Mouse (Mus musculus) adrenal gland, postnatal 25 days (tissue): ENCODE results near the gene Zfp963. TPM values are rescaled to one million over a fixed set of nuclear protein-coding genes. Genes with fewer than 3 reads are reported as not detected.
"Not testable (repeated sequence)": the region's sequence is repeated elsewhere in the genome, so short reads cannot be mapped to it uniquely, and the experiment has no call there.

Experiments
- DNase-seq: peaks from one replicate; pipeline ENCODE4 v3.0.0; 2021; ENCODE audit warnings: mixed read lengths
- total RNA-seq: library from RNA; stranded (reverse); gene quantifications from 2 replicates; pipeline ENCODE4 v1.2.3, GENCODE M21; 2021

Zfp963 gene
- total RNA-seq, 1 experiment from 2014 or later = 3.4 TPM

GRCm38 (mm10) chr8:69740763-69741162, 9.0 kb downstream of the Zfp963 start:
- DNase-seq = no peak

GRCm38 (mm10) chr8:69735495-69735894, 14.3 kb downstream of the Zfp963 start:
- DNase-seq = no peak

- no peak for DNase-seq
These were observed 32.6 kb downstream of the Zfp963 start for GRCm38 (mm10) chr8:69717232-69717580.

GRCm38 (mm10) chr8:69716403-69717231, 33.2 kb downstream of the Zfp963 start:
- peak; percentile 93 for DNase-seq

- DNase-seq = no peak
These were observed 34.4 kb downstream of the Zfp963 start for GRCm38 (mm10) chr8:69715366-69715765.

GRCm38 (mm10) chr8:69713516-69713915, 36.3 kb downstream of the Zfp963 start:
- DNase-seq = no peak

- DNase-seq = not testable (repeated sequence)
These were observed 39.1 kb downstream of the Zfp963 start, which contains the start of gene Zfp869 for GRCm38 (mm10) chr8:69710624-69711023. Gene Zfp869, minus strand, starts transcription at chr8:69710724.

GRCm38 (mm10) chr8:69701810-69702209, 48.0 kb downstream of the Zfp963 start:
- no peak for DNase-seq

Other genes starting within 250 kb of the Zfp963 start
- gene Gm7697, start 227.0 kb downstream of the Zfp963 start, total RNA-seq = not detected in 2 replicates
- gene Zfp868, start 124.4 kb downstream of the Zfp963 start, total RNA-seq = 13.8 and 15.0 TPM in 2 replicates
- gene Zfp964, start 95.5 kb downstream of the Zfp963 start, total RNA-seq = 2.2 and 2.9 TPM in 2 replicates
- gene Zfp869, start 39.2 kb downstream of the Zfp963 start, total RNA-seq = 21.9 and 24.9 TPM in 2 replicates
- gene Gm20422, start 24.9 kb upstream of the Zfp963 start, total RNA-seq = 3.3 TPM in 1 of 2 replicates, not detected in the other
- gene Atp13a1, start 41.2 kb upstream of the Zfp963 start, total RNA-seq = 45.4 and 47.7 TPM in 2 replicates
- 27.3 and 29.0 TPM in 2 replicates for gene Zfp866, start 41.2 kb upstream of the Zfp963 start, total RNA-seq
- gene Gmip, start 58.7 kb upstream of the Zfp963 start, total RNA-seq = 13.4 and 18.2 TPM in 2 replicates
- gene Lpar2, start 72.5 kb upstream of the Zfp963 start, total RNA-seq = 1.7 and 2.1 TPM in 2 replicates
- gene Pbx4, start 82.5 kb upstream of the Zfp963 start, total RNA-seq = 1.7 and 2.5 TPM in 2 replicates
- not detected in 2 replicates for gene Cilp2, start 137.7 kb upstream of the Zfp963 start, total RNA-seq
- gene Tssk6, start 152.2 kb upstream of the Zfp963 start, total RNA-seq = 0.24 TPM in 1 of 2 replicates, not detected in the other
- gene Ndufa13, start 152.6 kb upstream of the Zfp963 start, total RNA-seq = 158 TPM in 2 replicates
- 1.7 and 4.5 TPM in 2 replicates for gene Yjefn3, start 152.7 kb upstream of the Zfp963 start, total RNA-seq
- 95.6 and 104 TPM in 2 replicates for gene Gatad2a, start 246.4 kb upstream of the Zfp963 start, total RNA-seq